Mouse (Mus musculus): ENCODE measurements around the gene Fars2. TPM values are rescaled to one million over a fixed set of nuclear protein-coding genes. Genes with fewer than 3 reads are reported as not detected.

The Fars2 gene
- total and polyA plus RNA-seq, 2 experiments from 2014 or later = 54.8 to 78.9 TPM

- H3K27me3 ChIP-seq (ENCODE audit: control insufficient read depth, insufficient read depth, low read length) = no peaks in the 10 kb centered on the region
- H3K4me1 ChIP-seq (ENCODE audit: control insufficient read depth, insufficient read depth) = 0 out of 2 replicates have a peak, but pooled peaks cover 5% of the 10 kb centered on the region
- WGBS = 91% methylated on average over 3 of the region's 3 CpGs
- no peaks in the 10 kb centered on the region for H3K36me3 ChIP-seq (replicated peaks; ENCODE audit: control insufficient read depth, insufficient read depth, low read length)
- DNase-seq (ENCODE audit: low spot score) (no peak), ATAC-seq (ENCODE audit: insufficient read depth, low read depth) (no peak)
- TF ChIP-seq CTCF (IDR thresholded peaks at IDR 0.05; ENCODE audit: low read depth) (no peak), EP300 (IDR thresholded peaks at IDR 0.05; ENCODE audit: low read depth) (no peak)
- H3K27ac ChIP-seq (ENCODE audit: low read depth) = no peak overlapping the region
- H3K9me3 ChIP-seq (replicated peaks; ENCODE audit: control insufficient read depth, low read length) = no peaks in the 10 kb centered on the region
- no peak overlapping the region for H3K4me3 ChIP-seq (ENCODE audit: low read depth, low read length)
- H3K4me2 ChIP-seq (ENCODE audit: low read depth, low read length) = no peak overlapping the region
- no peak overlapping the region for H3K9ac ChIP-seq (replicated peaks; ENCODE audit: low read depth, low read length)
Observed at GRCm38 (mm10) chr13:36317824-36318223, 200.6 kb downstream of the Fars2 start.

- no peaks in the 10 kb centered on the region for H3K36me3 ChIP-seq (replicated peaks; ENCODE audit: control insufficient read depth, insufficient read depth, low read length)
- ATAC-seq (ENCODE audit: insufficient read depth, low read depth) (no peak), DNase-seq (ENCODE audit: low spot score) (no peak)
- H3K27ac ChIP-seq (ENCODE audit: low read depth) = no peak overlapping the region
- H3K9ac ChIP-seq (replicated peaks; ENCODE audit: low read depth, low read length) = no peak overlapping the region
- no peak overlapping the region for H3K4me2 ChIP-seq (ENCODE audit: low read depth, low read length)
- H3K27me3 ChIP-seq (ENCODE audit: control insufficient read depth, insufficient read depth, low read length) = no peaks in the 10 kb centered on the region
- H3K4me1 ChIP-seq (ENCODE audit: control insufficient read depth, insufficient read depth) = 0 out of 2 replicates have a peak, but pooled peaks cover 5% of the 10 kb centered on the region
- no peaks in the 10 kb centered on the region for H3K9me3 ChIP-seq (replicated peaks; ENCODE audit: control insufficient read depth, low read length)
- TF ChIP-seq EP300 (IDR thresholded peaks at IDR 0.05; ENCODE audit: low read depth) (no peak), CTCF (IDR thresholded peaks at IDR 0.05; ENCODE audit: low read depth) (no peak)
- H3K4me3 ChIP-seq (ENCODE audit: low read depth, low read length) = no peak overlapping the region
- 79% methylated on average over 2 of the region's 2 CpGs for WGBS
Observed at GRCm38 (mm10) chr13:36324624-36325023, 207.4 kb downstream of the Fars2 start.

- 0 out of 2 replicates have a peak, but pooled peaks cover 5% of the 10 kb centered on the region for H3K4me1 ChIP-seq (ENCODE audit: control insufficient read depth, insufficient read depth)
- H3K9ac ChIP-seq (replicated peaks; ENCODE audit: low read depth, low read length) = no peak overlapping the region
- WGBS = 63% methylated on average over 3 of the region's 3 CpGs
- TF ChIP-seq CTCF (IDR thresholded peaks at IDR 0.05; ENCODE audit: low read depth) (no peak), EP300 (IDR thresholded peaks at IDR 0.05; ENCODE audit: low read depth) (no peak)
- no peak overlapping the region for H3K4me3 ChIP-seq (ENCODE audit: low read depth, low read length)
- H3K4me2 ChIP-seq (ENCODE audit: low read depth, low read length) = no peak overlapping the region
- no peaks in the 10 kb centered on the region for H3K9me3 ChIP-seq (replicated peaks; ENCODE audit: control insufficient read depth, low read length)
- ATAC-seq (ENCODE audit: insufficient read depth, low read depth) = no peak
- no peaks in the 10 kb centered on the region for H3K36me3 ChIP-seq (replicated peaks; ENCODE audit: control insufficient read depth, insufficient read depth, low read length)
- no peak for DNase-seq (ENCODE audit: low spot score)
- no peak overlapping the region for H3K27ac ChIP-seq (ENCODE audit: low read depth)
- no peaks in the 10 kb centered on the region for H3K27me3 ChIP-seq (ENCODE audit: control insufficient read depth, insufficient read depth, low read length)
Observed at GRCm38 (mm10) chr13:36326539-36326938, 209.3 kb downstream of the Fars2 start.

GRCm38 (mm10) chr13:36329871-36330270 lies 212.7 kb downstream of the Fars2 start:
- Histone ChIP-seq H3K36me3 (replicated peaks; ENCODE audit: control insufficient read depth, insufficient read depth, low read length) (0 out of 2 replicates have a peak, but pooled peaks cover 8% of the 10 kb centered on the region), H3K9me3 (replicated peaks; ENCODE audit: control insufficient read depth, low read length) (no peaks in the 10 kb centered on the region), H3K4me1 (ENCODE audit: control insufficient read depth, insufficient read depth) (0 out of 2 replicates have a peak, but pooled peaks cover 5% of the 10 kb centered on the region), H3K9ac (replicated peaks; ENCODE audit: low read depth, low read length) (no peak overlapping the region), H3K4me2 (ENCODE audit: low read depth, low read length) (no peak overlapping the region), H3K4me3 (ENCODE audit: low read depth, low read length) (no peak overlapping the region), H3K27ac (ENCODE audit: low read depth) (no peak overlapping the region), H3K27me3 (ENCODE audit: control insufficient read depth, insufficient read depth, low read length) (no peaks in the 10 kb centered on the region)
- TF ChIP-seq CTCF (IDR thresholded peaks at IDR 0.05; ENCODE audit: low read depth) = no peak
- no peak for TF ChIP-seq EP300 (IDR thresholded peaks at IDR 0.05; ENCODE audit: low read depth)
- no peak for ATAC-seq (ENCODE audit: insufficient read depth, low read depth)
- no peak for DNase-seq (ENCODE audit: low spot score)
- 70% methylated on average over 2 of the region's 2 CpGs for WGBS

GRCm38 (mm10) chr13:36330542-36330941 lies 213.3 kb downstream of the Fars2 start:
- 0 out of 2 replicates have a peak, but pooled peaks cover 5% of the 10 kb centered on the region for H3K4me1 ChIP-seq (ENCODE audit: control insufficient read depth, insufficient read depth)
- H3K27ac ChIP-seq (ENCODE audit: low read depth) = no peak overlapping the region
- H3K4me2 ChIP-seq (ENCODE audit: low read depth, low read length) = no peak overlapping the region
- no peaks in the 10 kb centered on the region for H3K27me3 ChIP-seq (ENCODE audit: control insufficient read depth, insufficient read depth, low read length)
- H3K9me3 ChIP-seq (replicated peaks; ENCODE audit: control insufficient read depth, low read length) = no peaks in the 10 kb centered on the region
- 88% methylated on average over 3 of the region's 3 CpGs for WGBS
- DNase-seq (ENCODE audit: low spot score) (no peak), ATAC-seq (ENCODE audit: insufficient read depth, low read depth) (no peak)
- no peak overlapping the region for H3K9ac ChIP-seq (replicated peaks; ENCODE audit: low read depth, low read length)
- no peak overlapping the region for H3K4me3 ChIP-seq (ENCODE audit: low read depth, low read length)
- TF ChIP-seq CTCF (IDR thresholded peaks at IDR 0.05; ENCODE audit: low read depth) (no peak), EP300 (IDR thresholded peaks at IDR 0.05; ENCODE audit: low read depth) (no peak)
- 0 out of 2 replicates have a peak, but pooled peaks cover 8% of the 10 kb centered on the region for H3K36me3 ChIP-seq (replicated peaks; ENCODE audit: control insufficient read depth, insufficient read depth, low read length)

- Histone ChIP-seq H3K9me3 (replicated peaks; ENCODE audit: control insufficient read depth, low read length) (no peaks in the 10 kb centered on the region), H3K36me3 (replicated peaks; ENCODE audit: control insufficient read depth, insufficient read depth, low read length) (0 out of 2 replicates have a peak, but pooled peaks cover 8% of the 10 kb centered on the region), H3K4me1 (ENCODE audit: control insufficient read depth, insufficient read depth) (no peaks in the 10 kb centered on the region), H3K27ac (ENCODE audit: low read depth) (no peak overlapping the region), H3K4me2 (ENCODE audit: low read depth, low read length) (no peak overlapping the region), H3K4me3 (ENCODE audit: low read depth, low read length) (no peak overlapping the region), H3K27me3 (ENCODE audit: control insufficient read depth, insufficient read depth, low read length) (no peaks in the 10 kb centered on the region), H3K9ac (replicated peaks; ENCODE audit: low read depth, low read length) (no peak overlapping the region)
- 63% methylated on average over 5 of the region's 5 CpGs for WGBS
- DNase-seq (ENCODE audit: low spot score) (no peak), ATAC-seq (ENCODE audit: insufficient read depth, low read depth) (no peak)
- no peak for TF ChIP-seq CTCF (IDR thresholded peaks at IDR 0.05; ENCODE audit: low read depth)
- no peak for TF ChIP-seq EP300 (IDR thresholded peaks at IDR 0.05; ENCODE audit: low read depth)
Observed at GRCm38 (mm10) chr13:36334748-36335147, 217.5 kb downstream of the Fars2 start.

Measured in heart, postnatal 0 days (tissue).